Mouse (Mus musculus): ENCODE data around the gene Samm50.

Samm50 gene

DNA sequence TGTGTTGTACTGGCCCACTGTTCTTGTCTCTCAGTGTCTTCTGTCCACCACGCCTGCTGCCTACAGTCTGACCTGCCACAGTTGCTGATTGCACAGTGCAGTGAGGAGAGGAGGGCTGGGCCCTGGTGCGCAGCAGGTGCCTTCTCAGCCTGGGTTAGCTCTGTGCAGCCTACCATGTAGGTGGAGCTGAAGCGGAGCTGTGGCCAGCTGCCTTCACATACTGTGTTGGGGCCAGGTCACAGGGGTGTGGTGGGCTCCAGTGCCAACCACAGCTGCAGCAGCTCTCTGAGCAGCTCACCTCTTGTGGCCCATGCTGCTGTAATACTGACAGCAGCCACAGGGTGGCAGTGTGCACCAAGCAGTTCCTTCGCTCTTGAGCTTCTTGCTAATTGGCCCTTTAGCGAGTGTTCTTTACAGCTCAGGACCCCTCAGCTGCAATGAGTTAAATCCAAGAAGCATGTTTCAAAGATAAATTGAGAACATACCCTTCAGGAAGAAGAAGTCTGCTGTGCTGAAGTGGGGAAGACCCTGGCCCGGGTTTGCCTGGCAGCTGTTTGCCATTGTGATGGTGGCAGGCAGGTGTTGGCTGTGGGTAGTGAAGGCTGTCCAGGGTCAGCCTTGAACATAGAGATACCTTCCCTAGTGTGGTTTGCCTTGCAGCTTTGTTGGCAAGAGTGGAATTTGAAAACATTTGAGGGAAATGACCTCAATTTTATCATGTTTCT, 20.2 kb downstream of the Samm50 start:
- peak; percentile 91 for DNase-seq

DNA sequence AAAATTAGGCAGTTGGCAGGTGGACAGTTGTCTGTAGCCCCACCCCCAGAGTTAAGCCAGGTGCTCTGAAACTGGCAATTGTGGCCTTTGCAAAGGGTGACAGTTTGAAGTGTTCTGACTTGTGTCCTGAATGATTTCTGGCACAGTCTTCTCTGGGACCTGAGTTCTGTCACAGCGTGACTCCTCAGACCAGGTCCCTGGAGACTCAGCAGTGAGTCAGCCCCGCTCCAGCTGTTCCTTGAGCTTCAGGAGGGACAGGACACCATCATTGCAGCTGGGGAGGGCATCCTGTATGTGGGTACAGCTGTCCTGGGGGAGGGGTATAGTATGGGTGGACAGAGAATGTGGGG, 20.7 kb downstream of the Samm50 start:
- no peak for DNase-seq

DNA sequence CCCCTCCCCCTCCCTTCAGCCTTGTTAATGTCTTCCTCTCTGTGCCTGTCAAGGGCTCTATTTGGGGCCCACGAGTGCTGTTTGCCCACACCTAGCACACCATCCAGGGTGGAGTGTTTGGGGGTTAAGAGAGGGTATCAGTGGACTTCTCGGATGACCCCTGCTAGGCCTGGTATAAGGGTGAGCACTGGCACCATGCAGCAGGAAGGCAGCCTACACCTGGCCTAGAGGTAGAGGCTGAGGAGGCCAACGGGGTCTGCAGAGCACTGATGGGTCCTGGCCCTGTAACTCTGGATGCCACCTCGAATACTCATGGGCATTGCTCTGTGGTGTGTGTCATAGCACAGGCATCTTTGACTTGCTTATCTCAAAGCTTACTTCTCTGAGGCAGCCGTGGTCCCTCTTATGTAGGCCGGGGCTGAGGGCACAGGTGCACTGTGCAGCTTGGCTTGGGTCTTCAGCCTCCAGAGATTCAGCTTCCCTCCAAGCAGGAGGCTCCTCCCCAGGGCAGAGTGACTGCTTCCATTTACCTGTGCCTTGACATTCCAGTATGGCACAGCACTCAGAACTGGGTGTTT, 21.2 kb downstream of the Samm50 start:
- DNase-seq: no peak

DNA sequence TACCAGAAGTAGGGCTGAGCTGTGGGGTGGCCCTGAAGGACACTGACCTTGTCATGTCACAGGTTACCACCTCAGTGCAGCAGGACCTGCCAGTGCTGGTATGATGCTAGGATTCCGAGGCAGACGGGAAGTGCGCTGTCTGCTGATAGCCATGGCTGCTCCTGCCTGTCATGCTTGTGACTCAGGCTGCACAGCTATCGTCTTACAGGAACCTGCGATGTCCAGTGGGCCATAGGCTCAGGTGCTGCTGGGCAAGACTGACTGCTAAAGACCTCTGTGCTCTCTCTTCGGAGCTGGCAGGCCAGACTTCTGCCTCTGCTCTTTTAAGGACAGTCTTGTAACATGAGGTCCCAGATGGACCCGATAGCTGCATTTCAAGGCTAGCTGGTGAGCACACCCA, 22.4 kb downstream of the Samm50 start:
- DNase-seq: no peak

DNA sequence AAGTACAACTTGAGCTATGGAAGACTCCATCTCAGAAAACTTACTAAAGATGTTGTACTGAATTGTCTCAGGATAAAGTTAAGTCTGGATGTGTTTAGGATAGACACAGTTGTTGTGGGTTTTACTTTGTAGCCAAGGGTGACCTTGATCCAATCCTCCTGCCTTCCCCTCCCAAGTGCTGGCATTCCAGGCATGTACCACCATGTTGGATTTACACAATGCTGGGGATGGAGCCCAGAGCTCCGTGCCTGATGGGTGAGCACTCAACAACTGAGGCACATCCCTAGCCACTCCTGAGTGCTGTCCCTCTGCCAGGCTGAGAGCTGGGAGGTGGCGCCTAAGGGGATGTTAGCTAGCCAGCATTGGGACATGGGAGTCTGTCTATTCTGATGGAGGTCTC, 23.2 kb downstream of the Samm50 start:
- DNase-seq: no peak

DNA sequence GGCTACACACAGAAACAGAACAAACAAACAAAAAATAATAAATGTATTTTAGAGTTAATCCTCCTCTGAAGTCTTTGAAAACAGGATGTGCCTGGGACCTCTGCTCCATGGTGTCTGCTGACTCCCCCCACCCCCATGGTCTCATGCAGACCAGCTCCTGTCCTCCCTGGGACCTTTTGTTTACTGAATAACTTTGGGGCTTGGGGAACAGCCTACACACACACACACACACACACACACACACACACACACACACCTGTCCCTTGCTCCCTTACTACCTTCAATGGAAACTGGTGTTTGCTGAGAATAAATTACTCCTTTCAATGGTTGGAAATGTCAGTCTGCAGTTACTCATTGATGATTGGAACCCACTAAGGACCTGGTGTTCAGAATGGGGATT, 24.0 kb downstream of the Samm50 start:
- DNase-seq: peak; percentile 39

DNA sequence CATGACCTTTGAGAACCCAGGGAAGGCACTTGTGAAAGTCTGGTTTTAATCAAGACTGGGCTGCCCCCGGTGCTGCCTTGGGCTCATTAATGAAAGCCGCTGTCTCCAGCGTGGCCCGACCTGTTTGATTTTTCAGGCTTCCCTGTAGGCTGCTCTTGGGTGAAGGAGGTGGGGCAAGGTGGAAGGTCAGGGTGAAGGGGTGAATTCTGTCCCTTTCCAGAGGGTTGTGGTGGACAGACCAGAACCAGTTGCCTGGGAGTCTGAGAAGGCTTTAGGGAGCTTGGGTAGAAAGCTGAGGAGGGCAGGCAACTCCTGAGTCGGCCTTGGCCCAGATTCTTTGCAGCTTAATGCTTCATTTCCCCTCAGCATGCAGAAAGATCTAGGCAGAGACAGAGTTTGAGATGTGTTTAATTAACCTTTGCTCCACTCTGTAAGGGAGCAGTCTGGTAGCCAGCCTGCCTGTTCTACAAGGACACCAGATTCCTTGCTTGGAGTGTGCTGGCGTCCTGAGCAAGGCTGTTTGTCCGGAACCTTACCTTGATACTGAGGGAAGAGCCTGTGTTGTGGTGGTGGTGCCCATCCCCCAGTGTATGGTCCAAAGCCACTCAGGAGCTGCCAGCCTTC, 24.5 kb downstream of the Samm50 start:
- peak; percentile 65 for DNase-seq

DNA sequence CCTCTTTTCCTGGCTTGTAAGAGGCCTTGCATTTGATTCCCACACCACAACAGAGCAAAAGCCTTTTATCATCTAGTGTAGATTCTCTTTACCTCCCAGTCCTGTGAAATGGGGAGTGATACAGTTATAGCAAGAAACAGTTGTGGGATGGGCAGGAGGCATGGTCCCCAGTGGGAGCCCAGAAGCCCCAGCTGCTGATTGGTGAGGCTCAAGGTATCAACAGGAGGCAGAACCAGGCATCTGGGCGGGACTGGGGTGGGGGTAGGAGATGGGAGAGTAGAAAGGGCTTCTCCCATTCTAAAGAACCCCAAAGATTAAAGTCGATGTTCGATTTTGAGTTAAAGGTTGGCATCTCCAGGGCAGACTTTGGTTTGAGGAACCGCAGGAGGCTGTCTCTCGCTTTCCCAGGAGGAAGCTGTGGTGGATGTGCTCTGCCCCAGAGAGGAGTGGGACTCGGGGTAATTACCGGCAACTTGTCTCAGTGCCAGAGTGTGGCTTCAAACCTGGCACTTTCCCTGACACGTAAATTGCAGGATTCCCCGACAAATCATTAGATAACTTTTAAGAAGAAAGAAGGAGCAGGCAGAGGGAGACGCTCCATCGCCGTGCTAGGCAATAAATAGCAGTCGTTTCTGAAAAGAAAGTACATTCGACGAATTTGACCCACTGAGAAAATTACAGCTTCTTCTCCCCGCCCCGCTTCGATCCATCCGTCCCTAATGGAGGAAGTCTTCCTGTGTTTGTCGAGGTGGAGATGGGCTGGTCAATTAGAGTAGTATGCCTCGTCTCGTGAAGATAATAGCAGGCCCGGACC, 26.1 kb downstream of the Samm50 start:
- no peak for DNase-seq

DNA sequence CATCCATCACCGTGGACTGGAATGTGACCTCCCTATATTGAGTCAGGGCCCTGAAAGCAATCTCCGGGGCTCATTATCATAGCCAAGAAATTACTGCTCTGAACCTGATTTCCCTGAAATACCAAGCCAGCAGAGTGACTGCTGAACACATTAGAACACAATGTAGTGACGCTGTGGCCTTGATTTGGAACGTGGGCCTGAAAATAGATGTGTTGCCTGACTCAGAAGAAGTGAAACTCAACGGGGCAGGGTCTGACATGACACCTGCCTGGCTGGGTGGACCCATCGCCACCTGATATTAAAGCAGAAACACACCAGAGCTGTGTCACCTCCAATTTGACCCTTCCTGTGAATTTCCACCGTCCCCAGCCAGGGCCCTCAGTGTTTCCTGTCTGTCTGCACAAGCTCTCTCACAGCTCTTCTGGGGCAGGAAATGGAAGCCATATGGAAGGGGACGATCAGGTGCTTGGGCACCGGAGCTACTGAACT, 26.8 kb downstream of the Samm50 start:
- DNase-seq: peak; percentile 31

DNA sequence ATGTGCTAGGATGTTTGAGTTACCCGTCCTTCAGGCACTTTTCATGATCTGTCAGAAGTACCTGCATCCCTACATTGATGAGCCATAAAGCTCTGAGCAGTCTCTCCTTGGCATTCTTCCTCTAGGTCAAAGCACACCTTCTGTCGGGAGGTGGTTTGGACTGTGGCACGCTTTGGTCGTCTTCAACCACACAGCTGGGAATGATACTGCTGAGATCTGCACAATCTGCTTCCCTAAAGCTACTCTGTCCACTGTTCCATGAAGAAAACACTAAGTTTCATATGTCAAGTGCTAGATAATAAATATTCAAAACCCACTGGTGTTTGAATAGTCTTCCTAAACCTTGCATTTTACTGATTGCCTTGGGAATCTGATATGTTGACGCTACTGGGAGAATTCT, 29.5 kb downstream of the Samm50 start:
- DNase-seq: no peak

DNA sequence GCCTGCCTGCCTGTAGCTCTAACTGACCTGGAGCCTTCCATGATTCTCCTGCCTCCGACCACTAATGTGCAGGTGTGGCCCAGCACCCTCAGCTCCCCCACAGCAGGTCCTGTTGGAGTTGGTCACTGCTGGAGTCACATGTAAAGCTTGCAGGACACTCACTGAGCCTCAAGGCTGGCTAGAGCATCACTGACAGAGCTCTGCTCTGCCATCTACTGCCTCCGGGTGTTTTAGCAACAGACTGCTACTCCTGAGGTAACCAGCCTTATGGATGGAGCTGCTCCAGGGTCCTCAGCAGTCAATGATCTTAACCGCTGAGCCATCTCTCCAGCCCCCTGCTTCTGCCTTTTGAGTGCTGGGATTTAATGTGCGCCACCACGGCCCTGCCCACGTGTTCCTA, 31.4 kb downstream of the Samm50 start:
- DNase-seq: no peak

DNA sequence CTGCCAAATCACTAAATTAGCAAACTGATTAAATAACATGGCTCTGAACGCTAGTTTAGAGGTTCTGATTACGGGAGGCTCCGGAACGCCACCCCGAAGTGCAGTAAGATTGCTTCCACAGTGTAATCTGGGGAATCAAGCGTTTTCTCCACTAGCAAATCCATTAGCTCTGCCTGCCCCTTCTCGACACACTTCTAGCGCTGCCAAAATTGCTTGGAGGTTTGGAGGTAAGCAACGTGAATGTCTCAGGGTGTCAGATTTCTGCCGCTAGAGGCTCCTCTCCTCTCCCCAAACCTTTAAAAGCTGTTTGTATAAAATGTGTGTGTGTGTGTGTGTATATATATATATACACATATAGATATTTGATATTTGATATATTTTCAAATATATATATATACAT, 32.7 kb downstream of the Samm50 start:
- DNase-seq: no peak

DNA sequence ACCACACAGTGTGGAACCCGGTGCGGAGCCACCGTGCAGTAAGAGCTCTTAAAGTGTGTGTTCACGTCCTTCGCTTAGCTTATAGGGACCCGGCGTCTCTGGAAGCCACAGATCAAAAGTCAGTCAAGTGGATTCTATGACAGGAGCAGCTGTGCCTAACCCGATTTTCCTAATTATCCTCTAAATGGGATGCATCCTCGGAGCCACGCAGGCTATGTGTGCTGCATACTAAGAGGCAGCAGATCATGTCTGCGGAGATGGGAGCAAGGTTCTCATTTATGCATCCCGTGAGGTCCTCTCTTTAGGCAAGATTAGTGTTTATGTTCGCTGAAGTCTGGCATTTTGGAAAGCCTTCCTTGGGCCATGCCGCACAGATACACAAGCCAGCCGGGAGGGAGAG, 34.9 kb downstream of the Samm50 start:
- DNase-seq: no peak

DNA sequence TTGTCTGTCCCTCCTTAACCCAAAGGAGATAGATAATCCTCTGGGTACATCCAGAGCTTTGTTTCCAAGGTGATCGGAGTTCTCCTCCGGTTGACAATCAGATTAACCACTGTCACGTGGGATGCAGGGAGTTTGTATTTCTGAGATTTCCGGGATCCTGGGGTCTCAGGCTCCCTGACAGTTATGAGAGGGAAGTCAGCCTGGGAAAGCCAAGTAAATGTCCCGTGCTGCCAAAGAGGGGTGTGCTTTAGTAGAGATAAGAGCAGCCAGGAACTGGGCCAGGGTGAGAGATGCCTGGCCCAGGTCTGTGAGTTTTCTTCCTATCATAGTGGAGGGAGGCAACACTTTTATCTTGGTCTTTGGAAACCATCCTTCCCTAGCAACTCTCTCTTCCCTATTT, 38.6 kb downstream of the Samm50 start:
- no peak for DNase-seq

DNA sequence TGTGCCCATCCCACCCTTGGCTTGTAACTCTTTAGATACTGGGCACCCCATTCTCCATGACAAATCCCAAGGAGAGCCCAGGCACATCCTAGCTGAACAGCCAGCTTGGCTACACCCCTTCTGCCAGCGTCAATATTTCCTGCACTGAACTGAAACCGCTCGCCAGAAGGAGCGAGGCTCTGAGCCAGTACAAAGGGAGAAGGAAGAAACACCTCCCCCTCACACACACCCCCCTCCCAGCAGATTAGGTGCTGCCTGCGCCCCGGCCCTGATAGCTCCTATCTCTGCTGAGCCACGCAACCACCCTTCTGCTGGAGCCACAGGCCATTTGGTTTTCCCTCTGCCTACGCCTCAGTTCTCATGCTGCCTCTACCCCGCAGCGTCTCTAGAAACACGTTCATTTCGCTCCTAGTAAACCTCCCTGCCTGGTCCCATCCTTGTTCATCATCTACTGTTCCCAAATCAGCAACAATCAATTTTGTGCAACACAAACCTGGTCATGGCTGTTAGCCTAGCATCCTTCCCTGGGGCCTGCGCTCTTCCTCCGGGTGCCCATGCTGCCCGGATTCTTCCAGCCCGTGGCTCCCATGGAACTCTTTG, 39.2 kb downstream of the Samm50 start:
- DNase-seq: peak; percentile 29

DNA sequence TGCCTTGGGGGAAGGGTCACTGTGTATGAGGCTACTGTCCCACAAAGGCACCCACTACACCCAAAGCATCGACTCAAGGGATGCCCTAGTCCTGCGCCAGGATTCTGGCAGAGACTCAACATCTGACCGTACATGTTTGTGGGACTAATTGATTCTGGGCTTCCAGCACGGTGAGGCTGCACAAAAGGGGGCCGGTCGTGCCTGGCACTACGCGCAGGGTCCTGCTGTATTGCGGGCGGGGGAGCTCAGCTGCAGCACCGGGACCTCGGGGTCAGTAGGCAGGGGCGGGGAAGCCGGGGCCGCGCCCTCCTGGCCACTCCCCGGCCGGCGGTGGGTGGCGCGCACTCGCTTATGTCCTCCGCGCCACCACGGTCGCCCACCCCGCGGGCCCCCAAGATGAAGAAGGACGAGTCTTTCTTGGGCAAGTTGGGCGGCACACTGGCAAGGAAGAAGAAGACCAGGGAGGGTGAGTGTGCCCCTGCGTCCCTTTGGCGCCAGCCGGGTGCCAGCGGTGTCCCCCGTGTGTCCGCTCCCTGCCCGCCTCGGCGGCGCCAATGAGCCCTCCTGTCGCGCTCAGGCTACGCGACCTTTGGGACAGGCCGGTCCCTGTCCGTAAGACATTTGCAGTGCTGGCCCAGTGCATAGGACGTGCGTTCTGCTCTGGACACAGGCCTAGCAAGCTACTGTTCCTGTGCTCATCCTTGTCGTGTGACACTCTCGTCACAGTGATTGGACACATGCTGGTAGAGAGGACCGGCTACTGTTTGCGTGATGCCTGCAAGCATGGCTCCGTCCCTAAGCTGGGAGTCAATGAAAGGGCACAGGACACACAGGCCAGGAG, 39.9 kb downstream of the Samm50 start, which contains the start of gene Parvb:
TSS of gene Parvb (plus strand) at position 323 of the 841 bp plus-strand sequence.
- DNase-seq: peak; percentile 74

DNA sequence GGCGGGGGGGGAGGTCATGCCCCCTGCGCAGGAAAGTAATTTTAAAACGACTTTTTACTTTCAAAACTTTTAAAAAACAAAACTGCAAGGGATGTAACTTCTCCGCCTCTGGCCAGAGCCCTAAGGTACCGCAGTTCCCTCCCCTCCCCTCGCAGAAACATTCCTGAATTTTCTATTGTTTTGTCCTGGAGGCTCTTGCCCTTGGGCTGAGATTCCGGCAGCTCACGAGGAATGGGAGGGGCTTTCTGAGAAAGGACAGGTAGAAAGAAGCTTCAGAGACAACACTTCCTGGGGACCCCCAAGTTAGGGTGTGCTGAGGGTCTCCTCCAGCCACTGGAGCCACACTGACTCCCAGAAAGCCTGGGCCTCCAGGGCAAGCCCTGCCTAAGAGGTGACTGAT, 40.6 kb downstream of the Samm50 start:
- peak; percentile 15 for DNase-seq

DNA sequence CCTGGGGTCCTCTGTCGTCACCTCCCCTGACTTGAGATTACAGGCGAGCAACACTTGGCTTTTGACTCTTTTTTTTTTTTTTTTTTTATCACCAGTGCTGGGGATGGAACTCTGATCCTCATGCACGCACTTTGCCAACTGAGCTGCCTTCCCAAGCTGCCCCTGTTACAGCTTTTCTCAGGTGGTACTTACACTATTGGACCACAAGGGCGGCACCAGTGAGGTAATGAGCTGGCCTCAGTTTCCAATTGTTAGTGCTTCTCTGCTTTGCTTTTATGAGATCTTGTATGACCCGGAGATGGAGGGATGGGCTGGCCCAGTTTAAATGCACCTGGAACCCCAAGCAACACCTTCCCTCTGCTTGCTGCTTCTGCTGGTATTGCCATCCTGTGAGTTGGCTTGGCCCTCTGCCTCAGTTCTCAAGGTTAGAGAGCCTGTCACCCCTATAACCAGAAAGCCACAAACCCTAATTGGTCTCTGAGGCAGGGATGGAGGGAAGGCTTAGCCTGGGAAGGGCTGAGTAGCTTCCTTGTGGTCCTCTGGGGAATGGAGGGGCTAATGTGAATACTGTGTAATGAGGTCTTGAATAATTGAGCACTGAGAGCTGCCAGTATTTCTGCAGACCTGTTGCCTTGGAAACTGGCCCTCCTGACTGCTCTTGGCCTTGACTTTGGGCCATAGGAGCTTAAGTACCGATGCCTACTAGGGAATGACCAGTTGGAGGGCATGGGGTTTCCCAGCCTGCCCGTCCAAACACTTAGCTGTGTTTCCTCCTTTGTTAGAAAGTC, 42.9 kb downstream of the Samm50 start:
- DNase-seq: no peak

DNA sequence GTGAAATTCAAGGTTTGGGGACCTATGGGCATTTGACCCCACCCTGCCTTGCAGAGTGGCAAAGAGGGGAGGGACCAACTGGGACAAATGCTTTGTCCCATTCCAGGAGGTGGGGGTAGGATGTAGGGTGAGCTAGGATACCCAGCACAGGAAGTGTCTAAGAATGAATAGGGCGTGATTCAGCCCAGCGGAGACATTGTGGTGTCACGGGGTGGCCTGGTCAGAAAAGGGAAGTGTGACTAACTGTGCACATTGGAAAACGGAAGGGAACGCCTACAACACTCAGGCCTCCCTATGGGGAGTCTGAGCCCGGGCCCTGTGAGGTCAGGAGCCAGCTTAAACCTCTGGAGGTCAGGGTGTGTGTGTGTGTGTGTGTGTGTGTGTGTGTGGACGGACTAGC, 43.6 kb downstream of the Samm50 start:
- peak; percentile 47 for DNase-seq

DNA sequence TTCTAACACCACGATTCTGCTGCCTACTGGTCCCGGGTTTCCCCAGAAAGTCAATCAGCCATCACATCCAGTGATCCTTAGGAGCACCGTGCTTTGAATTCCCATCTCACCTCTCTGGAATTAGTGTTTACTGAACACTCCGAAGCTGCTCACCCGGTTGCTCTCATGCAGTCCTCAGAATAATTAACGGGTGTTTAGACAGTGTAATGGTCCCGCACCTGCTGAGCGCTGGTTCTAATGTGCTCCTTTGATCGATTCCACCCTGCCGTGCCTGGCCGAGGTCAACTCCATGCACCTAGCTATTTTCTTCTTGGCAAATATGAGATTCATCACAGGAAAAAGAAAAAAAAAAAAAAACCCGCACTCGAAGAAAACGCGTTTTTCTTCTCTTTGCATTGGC, 46.5 kb downstream of the Samm50 start:
- DNase-seq: no peak

DNA sequence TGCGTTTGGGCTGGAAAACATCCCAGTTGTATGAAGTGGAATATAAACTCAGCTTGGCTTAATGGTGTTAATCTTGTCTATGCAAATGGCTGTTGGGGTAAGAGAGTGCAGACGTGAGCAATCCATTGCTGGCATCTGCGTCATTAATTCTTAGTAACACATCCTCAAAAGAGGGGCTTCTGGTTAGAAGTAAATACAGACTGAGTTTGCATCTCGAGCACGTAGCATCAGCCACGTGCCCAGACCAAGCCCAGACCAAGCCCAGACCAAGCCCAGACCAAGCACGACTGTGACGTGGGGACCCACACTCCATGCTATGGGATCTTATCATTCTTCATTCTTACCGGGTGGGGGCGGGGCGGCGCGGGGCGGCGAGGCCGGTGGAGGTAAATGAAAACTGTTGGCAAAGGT, 47.0 kb downstream of the Samm50 start:
- no peak for DNase-seq

All from kidney, adult 18-20 months (tissue).